Mouse (Mus musculus): ENCODE data around the gene Hnrnpa2b1.

- TF ChIP-seq HCFC1 (IDR thresholded peaks at IDR 0.05; ENCODE audit: borderline replicate concordance, insufficient read depth, low read length) (no peak), ZC3H11A (IDR thresholded peaks at IDR 0.05; ENCODE audit: borderline replicate concordance, low read depth, low read length) (no peak), ZNF384 (IDR thresholded peaks at IDR 0.05; ENCODE audit: low read depth, low read length) (no peak), CHD2 (IDR thresholded peaks at IDR 0.05; ENCODE audit: low read depth, low read length) (no peak)
These were observed 44.1 kb upstream of the Hnrnpa2b1 start for GRCm38 (mm10) chr6:51513745-51514144.

Measured in ES-E14 (cell line).